Mouse (Mus musculus) gastrocnemius, adult 2 months (tissue): Measurements from ENCODE around the gene Nkapd1. TPM values are rescaled to one million over a fixed set of nuclear protein-coding genes. Genes with fewer than 3 reads are reported as not detected.
"Not testable (repeated sequence)": the region's sequence is repeated elsewhere in the genome, so short reads cannot be mapped to it uniquely, and the experiment has no call there.

Experiments
- DNase-seq: peaks from one replicate; pipeline ENCODE4 v3.0.0; 2022
- H3K27ac ChIP-seq: fragments of 200-600 bp; 2 replicates; pipeline ENCODE4 v1.8.1; 2022; ENCODE audit warnings: mild to moderate bottlenecking
- H3K4me3 ChIP-seq: fragments of 200-600 bp; 2 replicates; pipeline ENCODE4 v1.8.1; 2022; ENCODE audit warnings: mild to moderate bottlenecking, moderate library complexity
- CTCF ChIP-seq: fragments of 200-600 bp; IDR thresholded peaks from 2 replicates; pipeline ENCODE4 v1.8.1; 2022; ENCODE audit warnings: antibody characterized with exemption, mild to moderate bottlenecking, moderate library complexity
- intact Hi-C: fragments of 180-260 bp; cut with DNase I; formaldehyde crosslinking; loops from one replicate; pipeline ENCODE4 v1.15.1; 2025
- total RNA-seq, 2 experiments: library from RNA; stranded (reverse); gene quantifications; 2 replicates each; pipeline ENCODE4 v1.2.3; 2021

The Nkapd1 gene
- total RNA-seq, 2 experiments from 2014 or later: 11.1 to 11.7 TPM

DNA sequence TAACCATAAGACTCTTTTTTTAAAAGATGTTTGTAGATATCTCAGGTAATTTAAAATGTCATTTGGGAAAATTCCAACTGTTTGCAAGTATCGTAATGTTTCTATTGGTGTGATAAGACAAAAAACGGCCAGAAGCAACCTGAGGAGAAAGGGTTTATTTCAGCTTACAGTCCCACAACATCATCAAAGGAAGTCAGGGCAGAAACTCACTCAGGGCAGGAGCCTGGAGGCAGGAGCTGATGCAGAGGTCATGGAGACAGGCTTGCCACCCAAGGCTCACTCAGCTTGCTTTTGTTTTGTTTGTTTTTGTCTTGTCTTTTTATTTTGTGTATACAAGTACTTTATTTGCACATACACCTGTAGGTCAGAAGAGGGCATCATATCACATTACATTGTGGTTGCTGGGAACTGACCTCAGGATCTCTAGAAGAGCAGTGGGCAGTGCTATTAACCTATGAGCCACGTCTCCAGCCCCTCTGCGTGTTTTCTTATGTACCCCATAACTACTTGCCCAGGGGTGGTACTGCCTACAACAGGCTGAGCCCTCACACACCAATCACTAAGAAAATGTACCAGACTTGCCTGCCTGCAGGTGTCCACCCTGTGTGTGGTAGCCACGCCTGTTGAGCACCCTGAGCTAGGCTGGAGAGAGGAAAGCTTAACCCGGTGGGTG is 14.9 kb upstream of the Nkapd1 start:
- intact Hi-C loops: loop anchor here (1.0 kb wide), 1 partner anchor 8 kb away; no protein-coding TSS in a partner anchor
- DNase-seq: no peak
- no peak overlapping the region for H3K4me3 ChIP-seq
- H3K27ac ChIP-seq: no peak overlapping the region
- peak; percentile 11; the same call in 1 of the 2 replicates for TF ChIP-seq CTCF

GRCm38 (mm10) chr9:50630903-50631302 is 13.6 kb upstream of the Nkapd1 start:
- H3K27ac ChIP-seq, DNase-seq, H3K4me3 ChIP-seq, intact Hi-C loops: not testable (repeated sequence)

DNA sequence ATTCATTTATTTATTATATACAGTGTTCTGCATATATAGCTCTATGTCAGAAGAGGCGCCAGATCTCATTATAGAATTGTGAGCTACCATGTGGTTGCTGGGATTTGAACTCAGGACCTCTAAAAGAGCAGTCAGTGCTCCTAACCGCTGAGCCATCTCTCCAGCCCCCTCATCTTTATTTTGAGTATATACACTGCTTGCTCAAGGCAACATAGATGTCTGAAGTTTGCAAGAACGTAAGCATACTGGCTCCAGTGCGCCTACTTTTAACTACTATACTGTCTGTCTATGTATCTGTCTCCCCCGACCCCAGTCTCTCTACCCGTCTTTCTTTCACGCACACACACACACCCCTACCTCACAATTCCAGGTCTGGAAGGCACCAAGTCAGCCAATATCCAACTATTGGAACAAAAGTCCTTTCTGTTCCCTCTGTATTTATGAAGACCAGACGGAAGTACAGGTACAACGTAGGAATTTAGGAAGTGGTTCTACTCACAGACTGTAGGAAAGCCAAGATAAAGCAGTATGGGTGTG is 598 bp upstream of the Nkapd1 start:
- H3K4me3 ChIP-seq: peak overlapping the region; percentile 98
- DNase-seq: no peak
- intact Hi-C loops: loop anchor here (5.0 kb wide), 1 partner anchor 39 kb away; the partner anchor contains the start of gene Dlat
- peak overlapping the region; percentile 94 for H3K27ac ChIP-seq
- no peak for TF ChIP-seq CTCF

- no peak for TF ChIP-seq CTCF
- intact Hi-C loops: loop anchor here (5.0 kb wide), 1 partner anchor 41 kb away; the partner anchor contains the start of gene Dlat
- Histone ChIP-seq H3K27ac (peak overlapping the region; percentile 94), H3K4me3 (peak overlapping the region; percentile 98)
- no peak for DNase-seq
Observed at GRCm38 (mm10) chr9:50616161-50616560, 1.1 kb downstream of the Nkapd1 start.

GRCm38 (mm10) chr9:50612115-50612514 is 5.1 kb downstream of the Nkapd1 start:
- intact Hi-C loops: no loop called here
- no peak overlapping the region for H3K27ac ChIP-seq
- DNase-seq: no peak
- no peak for TF ChIP-seq CTCF
- no peak overlapping the region for H3K4me3 ChIP-seq

- TF ChIP-seq CTCF: no peak
- intact Hi-C loops: no loop called here
- peak overlapping the region; percentile 77 for H3K4me3 ChIP-seq
- peak overlapping the region; percentile 98 for H3K27ac ChIP-seq
- no peak for DNase-seq
Observed at GRCm38 (mm10) chr9:50604338-50604737, 12.9 kb downstream of the Nkapd1 start.

DNA sequence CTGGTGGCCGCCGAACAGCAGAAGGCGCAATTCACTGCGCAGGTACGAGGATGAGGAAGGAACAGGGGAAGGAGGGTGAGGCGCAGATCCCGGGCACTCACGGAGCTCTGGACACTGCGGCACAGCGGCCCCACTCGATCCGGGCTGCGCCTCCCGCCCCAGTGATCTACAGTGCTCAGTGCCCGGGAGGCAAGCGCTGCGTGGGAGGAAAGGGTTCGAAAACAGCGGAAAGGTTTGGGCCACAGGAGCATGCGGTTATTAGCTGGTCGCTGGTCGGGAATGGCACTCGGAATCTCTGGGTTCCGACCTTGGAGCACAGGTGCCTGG is 13.3 kb downstream of the Nkapd1 start:
- no peak for DNase-seq
- intact Hi-C loops: no loop called here
- peak; percentile 28; the same call in 1 of the 2 replicates for TF ChIP-seq CTCF
- Histone ChIP-seq H3K4me3 (peak overlapping the region; percentile 77), H3K27ac (peak overlapping the region; percentile 98)

DNA sequence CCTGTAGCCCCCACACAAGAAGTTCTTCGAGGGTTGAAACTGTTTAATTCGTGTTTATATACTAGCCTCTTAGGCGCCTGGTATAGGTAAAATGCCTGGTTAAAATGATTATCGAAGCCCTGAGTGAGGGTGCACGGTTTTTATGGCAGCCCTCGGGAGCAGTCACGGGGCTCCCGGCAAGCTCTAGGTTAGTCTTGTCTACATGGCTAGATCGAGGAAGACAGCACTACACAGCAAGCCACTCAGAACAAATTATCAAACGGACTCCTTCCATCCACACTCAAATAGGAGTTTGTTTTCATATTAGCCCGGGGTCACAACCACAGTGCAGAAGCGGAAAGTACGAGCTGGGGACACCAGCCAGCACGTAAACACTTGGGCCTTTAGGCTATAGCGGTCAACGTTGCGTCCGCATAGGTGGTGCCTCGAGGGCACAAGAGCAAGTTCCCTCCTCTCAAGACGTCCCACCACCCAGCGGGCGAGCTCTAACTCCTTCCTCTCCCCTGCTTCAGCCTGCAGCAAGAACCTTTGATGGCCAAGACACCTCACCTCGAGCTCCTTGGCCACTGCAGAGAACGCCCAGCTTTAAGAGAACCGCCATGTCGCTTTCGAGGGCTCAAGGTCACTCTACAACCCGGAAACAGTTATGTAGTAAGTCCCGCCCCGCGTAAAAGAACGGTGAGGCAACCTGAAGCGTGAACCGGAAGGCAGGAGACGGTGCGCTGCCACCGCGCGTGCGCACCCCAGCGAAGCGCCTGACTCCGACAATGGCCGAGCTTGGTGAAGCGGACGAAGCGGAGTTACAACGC is 13.9 kb downstream of the Nkapd1 start, which contains the start of the genes Sdhd and Timm8b:
TSS of gene Sdhd (minus strand) at position 624 of the 809 bp plus-strand sequence.
TSS of gene Timm8b (plus strand) at position 722 of the 809 bp plus-strand sequence.
- H3K27ac ChIP-seq: peak within 1 kb of the TSS; percentile 98
- intact Hi-C loops: no loop called here
- DNase-seq: peak; percentile 95
- peak within 1 kb of the TSS; percentile 77 for H3K4me3 ChIP-seq
- TF ChIP-seq CTCF: no peak

DNA sequence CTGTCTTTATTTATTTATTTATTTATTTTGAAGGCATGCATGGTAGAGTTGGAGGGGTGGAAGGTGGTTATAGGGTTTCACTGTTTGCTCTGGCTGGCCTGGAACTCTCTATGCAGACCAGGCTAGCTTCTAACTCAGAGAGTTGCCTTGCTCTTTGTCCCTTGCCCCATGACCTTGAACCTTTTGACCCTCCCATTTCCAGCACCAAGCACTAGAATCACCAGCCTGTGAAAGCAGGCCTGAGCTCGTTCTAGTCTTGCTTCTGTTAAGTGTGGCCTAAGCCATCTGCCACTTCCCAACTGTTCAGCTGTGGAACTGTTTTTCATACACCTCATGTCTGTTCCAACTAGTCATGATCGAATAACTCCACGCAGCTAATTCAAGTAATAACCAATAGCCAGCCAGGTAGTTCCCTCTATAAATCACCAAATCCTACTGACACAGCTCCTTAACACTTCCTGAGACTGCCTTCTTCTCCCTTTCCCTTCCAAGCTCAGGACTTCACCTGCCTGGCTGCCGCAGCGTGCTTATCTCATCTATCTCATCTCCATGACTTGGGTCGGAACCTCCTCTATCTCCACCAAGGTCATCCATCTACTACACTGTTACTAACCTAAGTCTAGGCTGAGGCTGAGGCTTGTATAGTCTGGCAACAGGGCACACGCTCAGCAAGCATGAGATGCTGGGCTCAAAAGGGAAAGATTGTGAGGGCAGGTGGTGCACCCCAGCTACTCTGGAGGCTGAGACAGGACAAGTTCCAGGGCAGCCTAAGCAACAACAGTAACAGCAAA is 15.0 kb downstream of the Nkapd1 start:
- Histone ChIP-seq H3K27ac (peak overlapping the region; percentile 98), H3K4me3 (peak overlapping the region; percentile 77)
- intact Hi-C loops: no loop called here
- no peak for TF ChIP-seq CTCF
- DNase-seq: no peak

DNA sequence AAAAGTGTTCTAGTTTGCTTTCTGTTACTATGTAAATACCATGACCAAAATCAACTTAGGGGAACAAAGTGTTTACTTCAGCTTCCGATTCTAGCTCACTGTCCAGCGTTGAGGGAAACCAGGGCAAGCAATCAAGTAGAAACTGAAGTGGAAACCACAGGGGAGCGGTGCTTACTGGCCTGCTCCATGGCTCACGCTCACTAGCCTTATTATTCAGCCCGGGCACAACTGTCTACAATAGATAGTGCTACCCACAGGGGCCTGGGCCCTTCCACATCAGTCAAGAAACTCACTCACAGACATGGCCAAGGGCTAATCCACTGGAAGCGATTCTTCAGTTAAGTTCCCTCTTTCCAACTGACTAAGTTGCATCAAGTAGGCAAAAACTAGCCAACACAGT is 15.7 kb downstream of the Nkapd1 start:
- no peak for DNase-seq
- Histone ChIP-seq H3K27ac (peak overlapping the region; percentile 98), H3K4me3 (peak overlapping the region; percentile 77)
- no peak for TF ChIP-seq CTCF
- intact Hi-C loops: no loop called here

DNA sequence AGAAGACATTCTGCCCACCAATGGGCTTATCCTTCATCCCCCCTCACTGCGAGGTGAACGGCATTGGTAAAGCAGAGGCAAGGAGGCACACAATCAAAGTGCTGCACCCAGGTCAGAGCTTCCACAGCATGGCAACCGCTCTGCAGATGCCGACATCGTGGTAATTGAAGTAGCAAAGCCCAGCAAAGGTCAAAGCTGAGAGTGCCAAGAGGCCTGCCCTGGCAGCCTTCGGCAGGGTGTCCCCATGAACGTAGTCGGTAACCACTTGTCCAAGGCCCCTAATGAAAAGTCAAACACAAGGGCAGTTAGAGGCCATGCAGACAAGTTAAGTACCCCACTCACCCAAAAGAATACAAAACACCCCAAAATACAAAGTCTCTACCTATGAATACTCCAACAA is 20.3 kb downstream of the Nkapd1 start:
- peak overlapping the region; percentile 83 for H3K27ac ChIP-seq
- peak; percentile 81 for DNase-seq
- peak overlapping the region; percentile 11; the same call in 1 of the 2 replicates for H3K4me3 ChIP-seq
- TF ChIP-seq CTCF: no peak
- intact Hi-C loops: loop anchor here (10.0 kb wide), 1 partner anchor 152 kb away; no protein-coding TSS in a partner anchor

- Histone ChIP-seq H3K27ac (no peak overlapping the region), H3K4me3 (no peak overlapping the region)
- DNase-seq: no peak
- intact Hi-C loops: loop anchor here (10.0 kb wide), 1 partner anchor 150 kb away; no protein-coding TSS in a partner anchor
- no peak for TF ChIP-seq CTCF
Observed at GRCm38 (mm10) chr9:50594794-50595417, 22.4 kb downstream of the Nkapd1 start.
